Mouse (Mus musculus) ovary, adult 18-20 months (tissue): ENCODE measurements around the gene Klhl10.

ENCODE experiments used
- DNase-seq: peaks from one replicate; pipeline ENCODE4 v3.0.0; 2022; ENCODE audit warnings: low spot score, mixed read lengths

The Klhl10 gene

GRCm38 (mm10) chr11:100462699-100463098 is 21.0 kb downstream of the Klhl10 start:
- no peak for DNase-seq

- DNase-seq: no peak
Observed at GRCm38 (mm10) chr11:100465229-100465792, 23.6 kb downstream of the Klhl10 start.

- no peak for DNase-seq
Observed at GRCm38 (mm10) chr11:100465833-100466232, 24.1 kb downstream of the Klhl10 start.

- DNase-seq: no peak
Observed at GRCm38 (mm10) chr11:100471352-100472196, 29.9 kb downstream of the Klhl10 start.

GRCm38 (mm10) chr11:100472197-100472934 is 30.6 kb downstream of the Klhl10 start, which contains the start of gene Klhl11:
TSS of gene Klhl11 (minus strand) at chr11:100472741.
- DNase-seq: peak; percentile 84

- no peak for DNase-seq
Observed at GRCm38 (mm10) chr11:100472935-100473295, 31.2 kb downstream of the Klhl10 start.

GRCm38 (mm10) chr11:100476281-100476680 is 34.6 kb downstream of the Klhl10 start:
- DNase-seq: no peak

- DNase-seq: no peak
Observed at GRCm38 (mm10) chr11:100479152-100479551, 37.4 kb downstream of the Klhl10 start.

GRCm38 (mm10) chr11:100484461-100484860 is 42.7 kb downstream of the Klhl10 start:
- DNase-seq: no peak

GRCm38 (mm10) chr11:100485801-100486538 is 44.3 kb downstream of the Klhl10 start:
- no peak for DNase-seq

- DNase-seq: no peak
Observed at GRCm38 (mm10) chr11:100490951-100491350, 49.2 kb downstream of the Klhl10 start.

GRCm38 (mm10) chr11:100493771-100494170 is 52.1 kb downstream of the Klhl10 start:
- no peak for DNase-seq

GRCm38 (mm10) chr11:100500241-100500640 is 58.5 kb downstream of the Klhl10 start:
- DNase-seq: no peak

- no peak for DNase-seq
Observed at GRCm38 (mm10) chr11:100500651-100501050, 58.9 kb downstream of the Klhl10 start.

GRCm38 (mm10) chr11:100501321-100501720 is 59.6 kb downstream of the Klhl10 start:
- DNase-seq: no peak

GRCm38 (mm10) chr11:100504990-100505660 is 63.4 kb downstream of the Klhl10 start:
- DNase-seq: no peak

GRCm38 (mm10) chr11:100505997-100506396 is 64.3 kb downstream of the Klhl10 start:
- no peak for DNase-seq
